Mouse (Mus musculus) lung, postnatal 10 days (tissue): ENCODE measurements around the gene Akr1b8.
"Not testable (repeated sequence)": the region's sequence is repeated elsewhere in the genome, so short reads cannot be mapped to it uniquely, and the experiment has no call there.

ENCODE experiments used
- DNase-seq: peaks from one replicate; pipeline ENCODE4 v3.0.0; 2021

Akr1b8 gene

DNA sequence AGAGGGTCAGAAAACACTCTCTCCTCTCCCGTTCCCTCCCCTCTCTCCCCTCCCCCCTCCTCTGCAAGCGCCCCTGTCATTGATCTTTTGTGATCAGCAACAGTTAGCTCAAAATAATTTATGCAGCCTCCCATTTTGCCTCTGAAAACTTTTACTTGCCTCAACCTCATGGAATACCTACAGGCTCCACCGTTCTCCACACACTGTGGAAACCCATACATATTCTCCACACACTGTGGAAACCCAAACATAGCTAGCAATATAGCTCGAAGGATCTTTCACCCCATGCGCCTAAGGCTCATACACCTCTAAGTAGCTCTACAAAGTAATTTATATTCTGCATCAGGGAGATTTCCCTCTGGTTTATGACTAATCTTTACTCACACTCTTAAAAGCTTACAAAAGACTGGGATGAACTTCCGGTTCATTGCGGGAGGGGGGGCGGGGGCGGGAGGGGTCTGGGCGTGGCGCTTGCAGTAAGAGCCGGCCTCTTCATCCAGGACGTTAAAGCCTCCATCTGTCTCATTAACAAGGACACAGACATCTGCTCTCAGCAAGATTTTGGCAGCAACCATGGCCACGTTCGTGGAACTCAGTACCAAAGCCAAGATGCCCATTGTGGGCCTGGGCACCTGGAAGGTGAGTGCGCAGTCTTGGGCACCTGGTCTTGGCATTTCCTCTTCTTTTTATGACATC lies at the start of gene Akr1b8:
TSS of gene Akr1b8 (plus strand) at position 462 of the 696 bp plus-strand sequence.
- peak; percentile 12 for DNase-seq

DNA sequence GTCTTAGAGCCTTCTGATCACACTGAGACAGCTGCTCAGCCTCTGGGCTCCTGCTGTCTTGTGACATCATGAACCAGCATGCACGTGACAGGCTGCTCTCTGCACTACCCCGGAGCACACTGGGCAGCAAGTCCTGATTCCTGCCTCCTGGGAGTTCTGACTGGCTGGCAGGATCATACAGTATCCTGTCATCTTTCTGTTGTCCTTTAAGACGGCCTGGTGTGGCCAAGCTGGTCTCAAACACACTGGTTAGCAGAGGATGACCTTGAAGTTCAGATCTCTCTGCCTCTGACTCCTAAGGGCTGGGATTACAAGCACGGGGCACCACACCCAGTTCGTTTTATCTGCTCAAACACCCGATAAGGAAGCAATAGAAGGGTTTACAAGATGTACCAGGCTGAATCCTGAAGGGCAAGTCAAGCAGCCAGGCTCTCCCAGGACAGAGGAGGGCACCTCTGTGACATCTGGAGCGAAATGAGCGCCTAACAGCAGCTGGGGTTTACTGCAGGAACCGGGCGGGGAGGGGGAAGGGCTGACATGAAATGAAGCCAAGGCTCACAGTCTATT lies 49.2 kb upstream of the Akr1b8 start:
- peak; percentile 68 for DNase-seq

DNA sequence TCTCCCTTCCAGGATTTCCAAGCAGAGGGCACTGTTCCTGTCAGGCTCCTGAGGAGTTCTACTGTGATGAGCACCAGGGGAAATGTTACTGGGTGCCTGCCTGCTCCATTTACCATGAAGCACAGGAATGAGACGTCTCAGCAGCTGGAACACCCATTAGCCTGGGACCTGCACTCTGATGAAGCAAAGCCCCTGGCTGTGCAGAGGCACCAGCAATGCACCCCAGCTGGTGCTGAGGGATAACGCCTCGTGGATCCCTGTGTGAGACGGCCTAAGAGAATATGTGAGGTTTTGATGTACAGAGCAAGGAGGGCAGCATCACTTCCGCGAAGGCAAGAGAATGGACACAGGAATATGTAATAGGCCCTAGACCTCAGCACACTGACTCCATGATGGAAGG lies 47.1 kb upstream of the Akr1b8 start:
- no peak for DNase-seq

DNA sequence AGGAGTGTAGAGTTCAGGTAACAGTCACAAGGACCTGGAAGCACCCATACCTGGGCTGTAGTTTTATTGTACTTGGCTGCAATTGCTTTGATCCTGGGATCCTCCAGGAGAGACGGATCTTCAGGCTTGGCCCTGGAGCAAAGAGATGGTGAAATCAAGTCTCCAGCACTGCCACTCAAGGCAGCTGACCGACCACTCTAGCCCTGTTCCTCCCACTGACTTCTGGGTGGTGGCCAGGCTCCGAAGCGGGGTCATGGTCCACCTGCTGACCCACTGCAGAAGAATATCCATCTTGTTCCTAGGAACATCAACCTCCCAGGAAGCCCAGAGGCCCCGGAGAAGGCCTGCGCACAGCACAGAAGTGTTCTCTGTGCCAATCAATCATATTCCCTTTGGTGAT lies 44.4 kb upstream of the Akr1b8 start:
- peak; percentile 22 for DNase-seq

DNA sequence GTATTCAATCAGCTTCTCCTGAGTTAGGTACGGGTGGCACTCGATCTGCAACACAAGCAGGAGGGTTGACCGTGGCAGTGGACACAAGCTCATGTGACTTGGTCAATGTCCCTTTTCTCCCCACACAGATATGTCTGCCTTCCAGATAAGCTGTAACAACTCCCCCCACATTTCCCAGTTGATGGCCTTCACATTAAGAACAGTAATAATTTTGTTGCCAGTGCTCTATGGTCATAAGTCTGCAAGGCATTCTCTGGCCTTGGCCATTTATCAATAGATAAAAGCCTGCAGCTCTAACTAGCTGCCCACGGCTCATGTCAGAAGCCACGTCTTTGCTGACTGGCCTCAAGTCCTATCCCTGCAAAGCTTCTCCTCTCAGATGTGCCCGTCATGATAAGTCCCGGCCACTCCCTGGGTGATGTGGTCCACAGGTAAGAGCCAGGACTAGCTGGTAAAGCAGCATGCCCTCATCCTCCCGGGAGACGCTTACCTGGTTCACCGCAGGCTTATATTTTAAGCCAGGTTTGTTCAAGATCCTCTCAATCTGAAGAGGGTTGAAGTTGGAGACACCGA lies 43.8 kb upstream of the Akr1b8 start:
- no peak for DNase-seq

DNA sequence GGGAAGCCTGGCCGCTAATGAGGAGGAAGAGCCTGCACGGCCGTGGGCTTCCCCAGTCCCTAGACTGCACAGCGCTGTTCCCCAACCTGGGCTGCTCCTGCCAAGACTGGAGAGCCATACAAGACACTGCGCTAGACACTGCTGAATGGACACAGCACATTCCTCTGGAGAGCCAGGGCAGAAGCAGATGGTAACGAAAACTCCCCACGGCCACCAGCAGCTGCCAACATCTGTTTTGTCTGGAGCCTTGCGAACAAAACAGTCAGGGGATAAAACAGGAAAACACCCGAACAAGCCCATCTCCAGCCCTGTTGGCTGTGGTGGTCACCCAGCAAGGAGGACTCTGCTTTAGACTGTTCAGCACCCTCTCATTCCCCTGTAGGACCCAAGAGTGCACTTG lies 40.5 kb upstream of the Akr1b8 start:
- DNase-seq: peak; percentile 59

DNA sequence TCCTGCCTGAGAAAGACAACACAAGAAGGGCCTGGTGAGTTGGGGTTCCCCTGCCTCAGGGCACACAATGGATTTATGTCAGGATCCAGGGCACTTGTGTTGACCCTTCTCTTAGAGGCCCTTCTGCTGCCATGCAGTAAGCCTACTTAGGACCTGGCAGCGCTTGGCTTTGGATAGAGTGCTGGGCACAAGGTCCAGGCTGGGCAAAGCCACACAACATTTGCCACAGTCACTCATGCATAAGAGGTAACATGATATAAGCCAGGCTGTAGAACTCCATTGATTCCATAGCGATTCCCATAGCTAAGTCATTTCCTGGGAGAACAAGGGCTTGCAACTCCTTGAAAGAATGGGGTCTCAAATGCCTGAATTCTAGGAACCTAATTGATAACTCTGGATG lies 40.0 kb upstream of the Akr1b8 start:
- no peak for DNase-seq

DNA sequence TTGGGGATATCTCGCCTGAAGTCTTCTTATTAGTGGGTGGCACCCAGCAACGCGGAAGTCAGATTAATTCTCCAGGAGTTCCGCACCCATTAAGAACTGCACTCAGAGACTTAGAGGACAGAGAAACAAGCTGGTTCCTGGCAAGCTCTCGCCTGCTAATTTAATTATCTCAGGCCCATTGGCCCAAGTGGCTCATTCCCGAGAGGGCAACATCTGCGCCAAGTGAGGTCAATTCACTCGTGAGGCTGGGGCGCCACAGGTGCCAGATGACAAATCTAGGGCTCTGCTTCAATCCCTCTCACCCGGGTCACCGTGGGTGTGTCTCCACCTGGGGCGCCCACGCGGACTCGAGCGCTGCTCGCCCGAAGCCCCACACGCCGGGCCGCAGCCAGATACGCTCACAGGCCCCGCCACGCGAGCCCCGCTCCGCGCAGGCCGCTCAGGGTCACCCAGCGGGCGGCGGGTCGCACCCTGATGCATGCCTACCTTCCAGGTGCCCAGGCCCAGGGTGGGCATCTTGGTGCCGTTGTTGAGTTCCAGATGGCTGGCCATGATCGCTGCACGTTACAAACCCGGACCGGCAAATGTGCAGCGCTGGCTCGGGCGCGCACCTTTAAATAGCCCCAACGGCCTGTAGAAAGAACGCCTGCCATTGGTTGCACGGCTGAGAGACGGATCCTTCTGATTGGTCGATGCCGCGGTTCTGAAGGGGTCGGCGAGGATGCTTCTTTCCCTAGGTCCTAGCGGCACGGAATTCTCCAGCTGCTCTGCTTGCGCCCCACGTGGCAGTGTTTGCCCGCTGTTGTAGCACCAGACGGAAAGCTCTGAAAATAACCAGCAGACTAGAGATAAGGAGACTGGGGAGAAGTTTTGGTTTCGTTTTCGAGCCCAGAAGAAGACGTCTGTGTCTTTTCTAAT lies 36.8 kb upstream of the Akr1b8 start, which contains the start of gene Akr1b3:
TSS of gene Akr1b3 (minus strand) at position 625 of the 918 bp plus-strand sequence.
- DNase-seq: peak; percentile 96

DNA sequence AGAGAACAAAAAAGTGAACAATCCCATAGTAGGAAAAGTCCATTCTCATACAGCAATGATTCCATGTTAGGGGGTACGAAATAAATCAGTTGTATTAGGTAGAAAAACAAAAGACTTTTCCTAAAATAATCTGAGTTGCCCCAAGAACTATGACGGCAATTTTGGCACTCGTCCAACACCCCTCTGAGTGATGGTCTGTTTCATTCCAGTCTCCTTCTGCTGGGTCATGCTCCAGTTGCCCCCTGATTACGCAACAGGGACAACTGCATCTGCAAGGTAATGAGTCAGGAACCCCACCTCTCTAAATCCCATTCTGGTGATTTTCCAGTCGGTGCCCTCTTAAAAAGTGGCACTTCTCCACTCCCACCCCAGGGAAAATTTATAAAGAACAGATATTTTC lies 35.7 kb upstream of the Akr1b8 start:
- DNase-seq: peak; percentile 58

DNA sequence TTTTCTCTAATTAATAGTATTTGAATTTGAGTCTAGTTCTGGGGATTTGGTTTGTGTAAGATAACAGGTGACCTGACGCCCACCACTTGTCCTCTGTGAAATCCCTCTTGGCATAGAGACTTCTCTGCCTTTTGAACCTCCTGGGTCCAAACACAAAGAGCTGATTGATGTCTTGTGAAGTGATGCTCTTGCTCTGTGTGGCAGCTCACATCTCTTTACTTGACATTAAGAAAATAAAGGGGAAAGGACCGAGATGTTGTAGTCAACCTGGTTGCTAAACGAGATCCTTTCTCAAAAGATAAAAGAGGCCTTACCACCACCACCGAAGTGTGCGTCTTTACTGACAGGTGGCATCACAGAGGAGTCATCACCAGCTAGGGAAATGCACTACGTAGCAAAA lies 35.3 kb upstream of the Akr1b8 start:
- DNase-seq: no peak

DNA sequence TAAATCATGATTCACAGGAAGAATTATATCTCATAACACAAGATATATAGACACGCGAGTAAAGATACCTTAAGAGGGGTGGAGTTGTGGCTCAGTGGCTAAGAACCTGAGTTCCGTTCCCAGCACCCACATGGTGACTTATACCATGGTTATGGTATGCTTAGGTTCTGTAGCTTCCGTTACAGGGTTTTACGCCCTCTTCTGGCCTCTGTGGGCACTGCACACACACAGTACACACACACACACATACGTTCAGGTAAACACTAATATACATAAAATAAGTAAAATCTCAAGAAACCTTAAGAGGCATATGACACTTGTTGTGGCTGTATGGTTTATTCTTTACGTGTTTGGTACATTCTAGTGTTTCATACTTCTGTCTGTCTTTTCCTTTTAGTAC lies 31.8 kb upstream of the Akr1b8 start:
- DNase-seq: no peak

DNA sequence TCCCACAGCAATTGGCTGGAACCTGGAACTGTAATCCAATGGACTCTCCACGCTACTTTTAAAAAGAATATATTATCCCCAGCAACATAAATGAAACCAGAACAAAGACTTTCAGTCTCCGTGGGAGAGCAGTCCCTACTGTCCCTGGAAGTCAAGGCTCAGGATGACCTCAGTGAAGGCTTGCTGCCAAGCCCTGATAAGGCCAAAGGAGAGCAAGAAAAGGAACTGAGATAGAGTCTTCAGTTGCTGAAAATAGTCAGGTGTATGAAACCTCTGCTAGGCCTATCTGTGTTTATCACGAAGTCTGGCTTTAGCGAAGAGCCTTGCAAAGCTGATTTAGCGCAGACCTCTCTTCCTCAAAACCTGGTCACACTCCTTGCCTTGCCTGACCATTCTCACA lies 22.5 kb upstream of the Akr1b8 start:
- DNase-seq: no peak

DNA sequence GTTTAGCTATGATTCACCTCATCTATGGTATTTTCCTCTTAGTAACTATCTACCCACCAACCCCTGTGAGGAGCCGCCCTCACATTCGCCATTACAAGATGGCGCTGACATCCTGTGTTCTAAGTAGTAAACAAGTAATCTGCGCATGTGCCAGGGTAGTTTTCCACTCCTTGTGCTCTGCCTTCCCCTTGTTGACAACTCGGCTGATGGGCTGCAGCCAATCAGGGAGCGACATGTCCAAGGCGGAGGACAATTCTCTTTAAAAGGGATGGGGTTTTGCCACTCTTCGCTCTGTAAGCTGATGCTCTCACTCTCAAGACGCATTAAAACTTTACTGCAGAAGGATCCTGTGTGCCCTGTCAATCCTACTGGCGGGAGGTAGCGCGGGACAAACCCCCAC lies 22.1 kb upstream of the Akr1b8 start:
- DNase-seq: not testable (repeated sequence)

DNA sequence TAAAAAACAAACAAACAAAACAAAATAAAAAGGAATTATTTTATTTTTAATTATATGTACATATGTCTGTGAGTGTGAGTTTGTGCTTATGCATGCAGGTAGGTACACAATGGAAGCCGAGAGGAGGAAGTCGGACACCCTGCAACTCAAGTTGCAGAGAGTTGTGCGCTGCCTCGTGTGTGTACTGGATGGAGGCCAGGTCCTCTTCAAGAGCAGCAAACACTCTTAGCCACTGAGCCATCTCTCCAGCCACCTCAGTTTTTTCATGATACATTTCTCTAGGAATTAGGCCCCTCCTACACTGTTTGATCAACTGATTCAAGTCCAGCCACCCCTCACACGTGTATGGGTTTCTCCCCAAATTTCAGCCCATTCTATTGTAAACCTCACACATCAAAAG lies 19.2 kb upstream of the Akr1b8 start:
- peak; percentile 40 for DNase-seq

DNA sequence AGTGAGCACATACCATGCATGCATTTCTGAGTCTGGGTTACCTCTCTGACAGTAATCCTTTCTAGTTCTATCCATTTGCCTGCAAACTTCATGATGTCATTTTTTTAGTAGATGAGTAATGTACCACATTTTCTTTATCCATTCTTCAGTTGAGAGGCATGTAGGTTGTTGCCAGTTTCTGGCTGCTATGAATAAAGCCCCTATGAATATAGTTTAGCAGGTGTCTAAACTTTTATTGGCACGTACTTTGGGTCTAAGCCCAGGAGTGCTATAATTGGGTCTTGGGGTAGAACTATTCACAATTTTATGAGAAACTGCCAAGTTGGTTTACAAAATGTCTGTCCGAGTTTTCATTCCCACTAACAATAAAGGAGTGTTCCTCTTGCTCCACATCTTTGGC lies 16.1 kb upstream of the Akr1b8 start:
- DNase-seq: no peak

DNA sequence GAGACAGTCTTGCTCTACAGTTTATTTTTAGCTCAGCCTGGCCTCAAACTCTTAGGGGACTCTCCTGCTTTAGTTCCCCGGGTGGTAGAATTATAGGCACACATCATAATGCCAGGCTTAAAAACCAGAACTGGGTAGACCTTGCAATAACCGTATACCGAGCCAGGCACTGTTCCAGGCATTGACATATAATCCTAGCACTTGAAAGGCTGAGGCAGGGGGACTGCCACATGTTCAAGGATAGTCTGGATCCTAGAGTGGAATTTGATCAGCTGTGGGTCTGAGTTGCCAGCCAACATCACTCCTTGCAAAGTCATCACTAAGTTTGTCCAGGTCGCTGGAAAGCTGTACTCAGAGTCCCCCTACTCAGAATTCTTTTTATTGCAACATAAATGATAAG lies 11.9 kb upstream of the Akr1b8 start:
- no peak for DNase-seq

DNA sequence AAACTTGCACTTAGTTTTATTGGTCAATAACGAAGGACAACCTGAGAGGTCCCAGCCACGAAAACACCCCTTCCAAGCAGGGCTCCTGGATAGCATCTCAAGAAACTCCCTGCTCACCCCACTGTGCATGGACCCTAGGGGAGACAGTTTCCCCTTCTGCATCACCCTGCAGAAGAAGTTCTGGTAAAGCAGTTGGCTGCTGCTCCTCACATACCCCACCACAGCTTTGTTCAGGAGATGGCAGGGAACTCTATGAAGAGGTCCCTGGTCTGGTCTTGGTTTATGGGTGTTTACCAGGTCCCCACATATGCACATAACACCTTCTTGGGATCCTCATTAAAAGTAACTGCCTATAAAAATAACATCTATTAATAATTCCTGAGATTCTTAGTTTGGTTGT lies 11.4 kb upstream of the Akr1b8 start:
- DNase-seq: no peak

DNA sequence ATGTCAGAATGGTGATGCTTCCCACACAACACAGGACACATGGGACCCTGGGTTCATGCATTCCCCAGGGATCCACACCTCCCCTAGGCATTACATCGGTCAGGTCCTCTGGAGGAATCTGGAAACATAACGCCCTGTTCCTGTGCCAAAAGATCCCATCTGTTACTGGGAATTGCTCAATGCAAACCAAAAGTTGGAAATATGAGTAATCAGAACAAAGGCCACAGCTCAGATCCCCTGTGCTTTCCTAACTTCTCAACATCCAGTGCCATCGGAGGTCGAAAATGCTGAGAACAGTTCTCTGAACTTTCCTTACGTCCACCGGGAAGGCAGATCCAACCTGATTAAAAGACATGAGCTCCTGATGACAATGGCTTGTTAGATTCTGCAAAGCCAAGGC lies 10.5 kb upstream of the Akr1b8 start:
- DNase-seq: no peak

DNA sequence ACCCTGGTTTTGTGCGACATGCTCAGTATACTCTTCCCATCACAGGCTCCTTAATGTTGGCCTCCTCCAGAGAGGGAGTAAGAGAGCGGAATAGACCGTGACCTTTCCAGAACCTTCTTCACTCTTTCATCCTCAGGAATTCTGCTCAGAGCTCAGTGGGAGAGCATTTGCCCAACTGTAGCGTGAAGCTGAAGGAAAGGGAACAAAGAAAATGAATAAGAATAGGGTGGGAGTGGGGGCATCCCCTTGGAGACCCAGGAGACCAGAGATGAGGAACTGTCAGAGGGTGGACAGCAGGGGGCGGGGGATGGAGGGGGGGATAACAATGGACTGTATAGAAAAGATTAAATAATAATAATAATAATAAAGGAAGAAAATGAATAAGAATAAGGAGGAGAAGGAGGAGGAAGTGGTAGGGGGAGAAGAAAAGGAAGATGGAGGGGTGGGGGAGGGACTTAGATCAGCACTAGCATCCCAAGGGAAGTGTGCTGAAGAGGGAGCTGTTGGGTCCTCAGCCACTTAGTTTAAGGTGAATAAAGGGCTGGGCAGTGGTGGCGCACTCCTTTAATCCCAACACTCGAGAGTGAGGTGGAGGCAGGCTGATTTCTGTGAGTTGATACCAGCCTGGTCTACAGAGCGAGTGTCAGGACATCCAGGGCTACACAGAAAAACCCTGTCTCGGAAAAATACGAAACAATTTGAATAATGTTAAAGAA lies 9.6 kb upstream of the Akr1b8 start:
- DNase-seq: no peak

DNA sequence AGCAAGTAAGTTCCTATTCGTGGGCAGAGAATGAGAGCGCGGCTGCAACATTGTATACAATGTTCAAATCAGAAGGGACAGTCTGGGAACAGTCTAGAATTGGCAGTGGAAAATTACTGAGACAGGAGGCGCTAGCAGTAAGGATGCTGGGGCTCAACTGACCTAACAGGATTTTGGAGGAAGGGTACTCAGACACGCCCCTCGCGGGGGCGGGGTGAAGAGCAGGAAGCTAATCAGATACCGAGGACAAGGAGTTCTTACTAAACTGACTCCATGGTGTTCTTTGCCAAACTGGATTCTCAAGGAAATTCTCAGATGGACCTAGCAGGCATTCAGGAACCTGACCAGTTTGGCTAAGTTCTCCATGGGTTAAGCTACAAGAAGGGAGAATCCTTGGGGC lies 9.0 kb upstream of the Akr1b8 start:
- peak; percentile 35 for DNase-seq

DNA sequence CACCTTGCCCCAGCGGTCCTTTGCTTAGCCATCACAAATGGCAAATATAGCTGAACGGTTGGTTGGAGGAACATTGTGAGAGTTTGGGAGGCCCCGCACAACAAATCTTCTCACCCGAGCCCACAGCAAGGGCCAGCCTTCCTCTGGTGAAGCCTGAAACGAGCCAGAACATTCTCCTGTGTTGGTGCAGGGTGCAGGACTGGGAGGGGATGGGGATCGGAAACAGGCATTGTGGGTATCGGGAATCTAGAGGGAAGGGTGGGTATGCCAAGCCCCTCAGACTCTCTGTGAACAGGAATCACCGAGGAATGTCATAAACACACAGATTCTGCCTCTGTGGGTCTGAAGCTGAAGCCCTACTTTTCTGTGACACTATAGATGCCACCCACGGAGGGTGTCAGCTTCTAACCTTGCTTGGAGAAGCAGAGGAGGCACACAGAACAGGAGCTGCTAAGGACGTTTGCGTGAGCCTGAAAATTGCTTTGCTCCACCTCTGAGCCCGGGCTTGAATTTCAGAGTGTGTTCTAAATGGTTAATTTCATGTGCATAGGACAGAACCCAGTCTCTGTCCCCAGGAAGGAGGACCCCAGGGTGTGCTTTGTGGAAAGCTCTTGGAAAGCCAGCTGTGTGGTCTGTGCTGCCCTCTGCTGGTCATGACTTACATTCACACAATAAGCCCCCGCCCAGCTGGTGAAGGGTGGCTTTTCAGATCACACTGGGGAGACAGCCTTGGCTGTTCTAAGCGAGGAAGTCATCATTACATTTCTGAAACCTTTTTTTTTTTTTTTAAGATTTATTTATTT lies 7.6 kb upstream of the Akr1b8 start:
- DNase-seq: peak; percentile 87
